Mouse (Mus musculus): ENCODE data around the gene Foxred1.

Foxred1 gene

GRCm38 (mm10) chr9:35192983-35193542, 17.8 kb downstream of the Foxred1 start:
- no peak for DNase-seq (ENCODE audit: low spot score in 2 of 2)

GRCm38 (mm10) chr9:35188700-35189099, 22.2 kb downstream of the Foxred1 start:
- DNase-seq (ENCODE audit: low spot score in 2 of 2) = peak; percentile 74 to 78

- DNase-seq (ENCODE audit: low spot score in 2 of 2) = no peak
Measured at GRCm38 (mm10) chr9:35187351-35187903, 23.4 kb downstream of the Foxred1 start.

- no peak for DNase-seq (ENCODE audit: low spot score in 2 of 2)
Measured at GRCm38 (mm10) chr9:35186430-35186829, 24.4 kb downstream of the Foxred1 start.

- DNase-seq (ENCODE audit: low spot score in 2 of 2) = peak in 1 of 2 experiments; percentile 43
Measured at GRCm38 (mm10) chr9:35183359-35183758, 27.5 kb downstream of the Foxred1 start.

- DNase-seq (ENCODE audit: low spot score in 2 of 2) = no peak
Measured at GRCm38 (mm10) chr9:35182832-35183231, 28.0 kb downstream of the Foxred1 start.

- no peak for DNase-seq (ENCODE audit: low spot score in 2 of 2)
Measured at GRCm38 (mm10) chr9:35176124-35176659, 34.7 kb downstream of the Foxred1 start.

- DNase-seq (ENCODE audit: low spot score in 2 of 2) = peak; percentile 98
Measured at GRCm38 (mm10) chr9:35175251-35176123, 35.4 kb downstream of the Foxred1 start, which contains the start of gene Dcps. TSS of gene Dcps (minus strand) at chr9:35176061.

- DNase-seq (ENCODE audit: low spot score in 2 of 2) = no peak
Measured at GRCm38 (mm10) chr9:35173331-35173730, 37.5 kb downstream of the Foxred1 start.

- DNase-seq (ENCODE audit: low spot score in 2 of 2) = no peak
Measured at GRCm38 (mm10) chr9:35170071-35170470, 40.8 kb downstream of the Foxred1 start.

- DNase-seq (ENCODE audit: low spot score in 2 of 2) = no peak
Measured at GRCm38 (mm10) chr9:35166798-35167635, 43.8 kb downstream of the Foxred1 start.

GRCm38 (mm10) chr9:35166144-35166797, 44.6 kb downstream of the Foxred1 start:
- DNase-seq (ENCODE audit: low spot score in 2 of 2) = no peak

- DNase-seq (ENCODE audit: low spot score in 2 of 2) = no peak
Measured at GRCm38 (mm10) chr9:35164142-35164874, 46.5 kb downstream of the Foxred1 start.

GRCm38 (mm10) chr9:35163011-35163690, 47.7 kb downstream of the Foxred1 start:
- DNase-seq (ENCODE audit: low spot score in 2 of 2) = peak; percentile 69 to 76

- DNase-seq (ENCODE audit: low spot score in 2 of 2) = no peak
Measured at GRCm38 (mm10) chr9:35161721-35162120, 49.1 kb downstream of the Foxred1 start.

GRCm38 (mm10) chr9:35160662-35161061, 50.2 kb downstream of the Foxred1 start:
- DNase-seq (ENCODE audit: low spot score in 2 of 2) = no peak

GRCm38 (mm10) chr9:35158477-35158876, 52.4 kb downstream of the Foxred1 start:
- DNase-seq (ENCODE audit: low spot score in 2 of 2) = no peak

GRCm38 (mm10) chr9:35156862-35157261, 54.0 kb downstream of the Foxred1 start:
- DNase-seq (ENCODE audit: low spot score in 2 of 2) = no peak

GRCm38 (mm10) chr9:35156002-35156710, 54.7 kb downstream of the Foxred1 start:
- DNase-seq (ENCODE audit: low spot score in 2 of 2) = no peak
